Mouse (Mus musculus): Measurements from ENCODE around the gene Sh2b2.

GRCm38 (mm10) chr5:136199526-136199925, 46.8 kb downstream of the Sh2b2 start:
- TF ChIP-seq POLR2A (IDR thresholded peaks at IDR 0.05; ENCODE audit: low read depth, low read length) (no peak), CTCF (IDR thresholded peaks at IDR 0.05; ENCODE audit: extremely low read depth, insufficient read length, insufficient replicate concordance, low read depth, low read length) (no peak)
